Mouse (Mus musculus): ENCODE measurements around the gene Apeh. TPM values are rescaled to one million over a fixed set of nuclear protein-coding genes. Genes with fewer than 3 reads are reported as not detected.

Gene Apeh
- polyA plus RNA-seq, 1 experiment from 2014 or later = 57.8 TPM

- 78% methylated on average over 4 of the region's 4 CpGs for WGBS
- no peak for ATAC-seq (ENCODE audit: low FRiP score, low TSS enrichment)
- Histone ChIP-seq H3K9me3 (ENCODE audit: control insufficient read depth, low read length) (no peaks in the 10 kb centered on the region), H3K4me1 (ENCODE audit: control insufficient read depth, insufficient read depth, low read length) (peaks cover 11% of the 10 kb centered on the region; the same call in 1 of the 2 replicates), H3K36me3 (ENCODE audit: control insufficient read depth, insufficient read depth, low read length) (no peaks in the 10 kb centered on the region), H3K27ac (ENCODE audit: low read depth, low read length) (no peak overlapping the region), H3K4me2 (replicated peaks; ENCODE audit: low read depth, low read length) (no peak overlapping the region), H3K9ac (ENCODE audit: low read depth, low read length) (no peak overlapping the region), H3K27me3 (ENCODE audit: control insufficient read depth, insufficient read depth, low read length) (no peaks in the 10 kb centered on the region), H3K4me3 (ENCODE audit: low read length) (no peak overlapping the region)
These were observed 29.5 kb upstream of the Apeh start for GRCm38 (mm10) chr9:108123916-108124315.

GRCm38 (mm10) chr9:108121170-108121969, 27.0 kb upstream of the Apeh start:
- Histone ChIP-seq H3K27ac (ENCODE audit: low read depth, low read length) (no peak overlapping the region), H3K27me3 (ENCODE audit: control insufficient read depth, insufficient read depth, low read length) (no peaks in the 10 kb centered on the region), H3K4me3 (ENCODE audit: low read length) (no peak overlapping the region), H3K4me1 (ENCODE audit: control insufficient read depth, insufficient read depth, low read length) (peaks cover 11% of the 10 kb centered on the region; the same call in 1 of the 2 replicates), H3K9ac (ENCODE audit: low read depth, low read length) (no peak overlapping the region), H3K4me2 (replicated peaks; ENCODE audit: low read depth, low read length) (no peak overlapping the region), H3K9me3 (ENCODE audit: control insufficient read depth, low read length) (no peaks in the 10 kb centered on the region), H3K36me3 (ENCODE audit: control insufficient read depth, insufficient read depth, low read length) (no peaks in the 10 kb centered on the region)
- ATAC-seq (ENCODE audit: low FRiP score, low TSS enrichment) = no peak
- WGBS = 85% methylated on average over 10 of the region's 10 CpGs

- Histone ChIP-seq H3K4me1 (ENCODE audit: control insufficient read depth, insufficient read depth, low read length) (peaks cover 11% of the 10 kb centered on the region; the same call in 1 of the 2 replicates), H3K27me3 (ENCODE audit: control insufficient read depth, insufficient read depth, low read length) (no peaks in the 10 kb centered on the region), H3K36me3 (ENCODE audit: control insufficient read depth, insufficient read depth, low read length) (no peaks in the 10 kb centered on the region), H3K9me3 (ENCODE audit: control insufficient read depth, low read length) (no peaks in the 10 kb centered on the region), H3K4me2 (replicated peaks; ENCODE audit: low read depth, low read length) (no peak overlapping the region), H3K27ac (ENCODE audit: low read depth, low read length) (no peak overlapping the region), H3K4me3 (ENCODE audit: low read length) (no peak overlapping the region), H3K9ac (ENCODE audit: low read depth, low read length) (no peak overlapping the region)
- no peak for ATAC-seq (ENCODE audit: low FRiP score, low TSS enrichment)
- WGBS = 91% methylated on average over 8 of the region's 8 CpGs
These were observed 26.3 kb upstream of the Apeh start for GRCm38 (mm10) chr9:108120671-108121070.

DNA sequence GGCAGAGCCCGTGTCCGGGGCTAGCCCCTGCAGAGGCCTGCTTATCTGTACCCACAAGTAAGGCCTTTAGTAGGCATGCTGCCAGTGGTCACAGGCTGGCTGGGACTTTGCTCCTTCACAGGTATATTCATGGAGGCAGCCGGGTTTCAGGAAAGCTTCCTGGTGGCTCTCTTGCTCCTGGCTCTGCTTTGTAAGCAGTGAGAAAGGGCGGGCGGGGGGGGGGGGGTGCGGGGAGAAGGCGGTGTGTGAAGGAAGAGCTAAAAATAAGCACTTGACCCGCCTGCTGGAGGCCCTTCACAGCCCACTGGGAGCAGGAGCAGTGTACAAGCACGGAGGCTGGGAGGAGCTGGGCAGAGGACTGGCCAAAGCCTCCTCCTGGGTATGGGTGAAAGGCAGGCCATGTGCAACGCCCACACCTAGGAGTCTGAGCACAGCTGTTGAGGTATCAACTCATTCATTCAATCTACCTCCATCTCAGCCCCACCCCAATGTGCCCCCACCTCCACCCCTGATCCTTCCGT, 25.5 kb upstream of the Apeh start:
- Histone ChIP-seq H3K27ac (ENCODE audit: low read depth, low read length) (peak overlapping the region; percentile 26), H3K9ac (ENCODE audit: low read depth, low read length) (no peak overlapping the region; the same call in 1 of the 2 replicates), H3K4me3 (ENCODE audit: low read length) (no peak overlapping the region), H3K27me3 (ENCODE audit: control insufficient read depth, insufficient read depth, low read length) (no peaks in the 10 kb centered on the region), H3K4me1 (ENCODE audit: control insufficient read depth, insufficient read depth, low read length) (peaks cover 11% of the 10 kb centered on the region; the same call in 1 of the 2 replicates), H3K36me3 (ENCODE audit: control insufficient read depth, insufficient read depth, low read length) (no peaks in the 10 kb centered on the region), H3K9me3 (ENCODE audit: control insufficient read depth, low read length) (no peaks in the 10 kb centered on the region), H3K4me2 (replicated peaks; ENCODE audit: low read depth, low read length) (no peak overlapping the region)
- 37% methylated on average over 8 of the region's 11 CpGs for WGBS
- peak; percentile 69; the same call in 1 of the 2 replicates for ATAC-seq (ENCODE audit: low FRiP score, low TSS enrichment)

DNA sequence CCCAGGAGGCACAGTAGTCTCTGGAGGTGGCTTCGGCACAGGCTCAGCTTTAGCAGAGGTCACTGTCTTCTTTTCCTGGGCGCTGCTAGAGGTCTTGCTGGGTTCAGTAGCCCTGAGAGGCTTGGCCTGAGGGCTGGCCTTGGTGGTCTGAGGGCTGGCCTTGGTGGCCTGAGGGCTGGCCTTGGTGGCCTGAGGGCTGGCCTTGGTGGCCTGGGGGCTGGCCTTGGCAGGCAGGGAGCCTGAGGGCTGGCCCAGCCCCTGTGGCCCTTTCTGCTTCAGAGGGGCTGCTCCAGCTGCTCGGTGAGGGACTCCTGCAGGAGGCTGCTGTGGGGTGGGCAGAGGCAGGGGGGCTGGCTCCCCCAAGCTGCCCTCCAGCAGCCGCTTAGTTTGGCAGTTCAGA, 22.7 kb upstream of the Apeh start:
- H3K4me3 ChIP-seq (ENCODE audit: low read length) = no peak overlapping the region
- no peak overlapping the region for H3K4me2 ChIP-seq (replicated peaks; ENCODE audit: low read depth, low read length)
- no peaks in the 10 kb centered on the region for H3K36me3 ChIP-seq (ENCODE audit: control insufficient read depth, insufficient read depth, low read length)
- 0 out of 2 replicates have a peak, but pooled peaks cover 5% of the 10 kb centered on the region for H3K9me3 ChIP-seq (ENCODE audit: control insufficient read depth, low read length)
- no peak overlapping the region for H3K27ac ChIP-seq (ENCODE audit: low read depth, low read length)
- no peak overlapping the region for H3K9ac ChIP-seq (ENCODE audit: low read depth, low read length)
- peaks cover 11% of the 10 kb centered on the region; the same call in 1 of the 2 replicates for H3K4me1 ChIP-seq (ENCODE audit: control insufficient read depth, insufficient read depth, low read length)
- H3K27me3 ChIP-seq (ENCODE audit: control insufficient read depth, insufficient read depth, low read length) = no peaks in the 10 kb centered on the region
- 53% methylated on average over 4 of the region's 4 CpGs for WGBS
- no peak for ATAC-seq (ENCODE audit: low FRiP score, low TSS enrichment)

GRCm38 (mm10) chr9:108115290-108116077, 21.1 kb upstream of the Apeh start:
- Histone ChIP-seq H3K4me2 (replicated peaks; ENCODE audit: low read depth, low read length) (no peak overlapping the region), H3K27ac (ENCODE audit: low read depth, low read length) (no peak overlapping the region), H3K27me3 (ENCODE audit: control insufficient read depth, insufficient read depth, low read length) (no peaks in the 10 kb centered on the region), H3K4me1 (ENCODE audit: control insufficient read depth, insufficient read depth, low read length) (peaks cover 22% of the 10 kb centered on the region; the same call in 1 of the 2 replicates), H3K4me3 (ENCODE audit: low read length) (no peak overlapping the region), H3K9me3 (ENCODE audit: control insufficient read depth, low read length) (0 out of 2 replicates have a peak, but pooled peaks cover 5% of the 10 kb centered on the region), H3K9ac (ENCODE audit: low read depth, low read length) (no peak overlapping the region), H3K36me3 (ENCODE audit: control insufficient read depth, insufficient read depth, low read length) (no peaks in the 10 kb centered on the region)
- 65% methylated on average over 43 of the region's 43 CpGs for WGBS
- ATAC-seq (ENCODE audit: low FRiP score, low TSS enrichment) = no peak

DNA sequence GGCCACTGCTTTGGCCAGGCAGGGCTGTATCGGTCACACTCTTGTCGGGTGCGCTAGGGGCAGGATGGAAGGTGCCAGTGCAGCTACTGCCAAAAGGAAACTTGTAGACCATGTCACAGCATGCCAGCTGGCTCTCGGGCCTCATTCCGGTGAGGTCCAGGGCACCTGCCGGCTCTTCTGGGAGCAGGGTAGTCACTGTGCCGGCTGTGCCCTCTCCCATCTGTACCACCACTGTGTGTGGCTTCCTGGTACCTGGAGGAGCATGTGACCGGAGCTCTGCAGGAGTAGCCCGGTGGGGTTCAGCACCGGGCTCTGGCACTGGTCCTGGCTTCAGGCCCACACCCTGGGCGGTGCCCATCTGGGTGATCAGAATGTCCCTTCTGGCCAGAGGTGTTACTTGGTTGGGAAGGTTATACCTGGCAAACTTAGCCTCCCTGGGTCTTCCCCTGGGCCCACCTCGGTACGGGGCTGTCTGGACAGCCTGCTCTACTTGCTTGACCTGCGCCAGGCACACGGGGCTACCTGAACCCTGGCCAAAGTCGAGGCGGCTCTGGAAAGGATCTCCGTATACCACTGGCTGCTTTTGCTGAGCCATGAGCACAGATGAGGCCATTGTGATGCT, 18.4 kb upstream of the Apeh start:
- H3K36me3 ChIP-seq (ENCODE audit: control insufficient read depth, insufficient read depth, low read length) = no peaks in the 10 kb centered on the region
- no peak for ATAC-seq (ENCODE audit: low FRiP score, low TSS enrichment)
- WGBS = 99% methylated on average over 18 of the region's 18 CpGs
- peaks cover 15% of the 10 kb centered on the region; the same call in 1 of the 2 replicates for H3K4me1 ChIP-seq (ENCODE audit: control insufficient read depth, insufficient read depth, low read length)
- H3K27me3 ChIP-seq (ENCODE audit: control insufficient read depth, insufficient read depth, low read length) = peaks cover 3% of the 10 kb centered on the region; the same call in 1 of the 2 replicates
- H3K4me2 ChIP-seq (replicated peaks; ENCODE audit: low read depth, low read length) = no peak overlapping the region
- H3K4me3 ChIP-seq (ENCODE audit: low read length) = no peak overlapping the region
- no peak overlapping the region for H3K27ac ChIP-seq (ENCODE audit: low read depth, low read length)
- no peak overlapping the region for H3K9ac ChIP-seq (ENCODE audit: low read depth, low read length)
- 0 out of 2 replicates have a peak, but pooled peaks cover 5% of the 10 kb centered on the region for H3K9me3 ChIP-seq (ENCODE audit: control insufficient read depth, low read length)

- peak overlapping the region; percentile 30 for H3K4me3 ChIP-seq (ENCODE audit: low read length)
- H3K27me3 ChIP-seq (ENCODE audit: control insufficient read depth, insufficient read depth, low read length) = peaks cover 3% of the 10 kb centered on the region; the same call in 1 of the 2 replicates
- H3K9me3 ChIP-seq (ENCODE audit: control insufficient read depth, low read length) = 0 out of 2 replicates have a peak, but pooled peaks cover 5% of the 10 kb centered on the region
- H3K4me2 ChIP-seq (replicated peaks; ENCODE audit: low read depth, low read length) = peak overlapping the region; percentile 63
- 74% methylated on average over 17 of the region's 17 CpGs for WGBS
- H3K27ac ChIP-seq (ENCODE audit: low read depth, low read length) = no peak overlapping the region
- H3K36me3 ChIP-seq (ENCODE audit: control insufficient read depth, insufficient read depth, low read length) = no peaks in the 10 kb centered on the region
- ATAC-seq (ENCODE audit: low FRiP score, low TSS enrichment) = 0 out of 2 replicates have a peak, but pooled peaks have one; percentile 13
- peak overlapping the region; percentile 52; the same call in 1 of the 2 replicates for H3K9ac ChIP-seq (ENCODE audit: low read depth, low read length)
- peaks cover 19% of the 10 kb centered on the region; the same call in 1 of the 2 replicates for H3K4me1 ChIP-seq (ENCODE audit: control insufficient read depth, insufficient read depth, low read length)
These were observed 17.3 kb upstream of the Apeh start for GRCm38 (mm10) chr9:108111593-108112121.

Data from kidney, embryonic 14.5 days (tissue).